Mouse (Mus musculus): ENCODE data around the gene Mfap1a. TPM values are rescaled to one million over a fixed set of nuclear protein-coding genes. Genes with fewer than 3 reads are reported as not detected.
"Not testable (repeated sequence)": the region's sequence is repeated elsewhere in the genome, so short reads cannot be mapped to it uniquely, and the experiment has no call there.

The Mfap1a gene
- total RNA-seq, 4 experiments from 2014 or later: 31.3 to 37.9 (median 35.5) TPM

GRCm38 (mm10) chr2:121474180-121474535 lies 32.3 kb downstream of the Mfap1a start:
- no peak for DNase-seq

GRCm38 (mm10) chr2:121473301-121474179 lies 32.9 kb downstream of the Mfap1a start, which contains the start of gene Mfap1b:
TSS of gene Mfap1b (minus strand) at chr2:121474067.
- DNase-seq: peak; percentile 76

GRCm38 (mm10) chr2:121472783-121473182 lies 33.7 kb downstream of the Mfap1a start:
- DNase-seq: not testable (repeated sequence)

- DNase-seq: not testable (repeated sequence)
Measured at GRCm38 (mm10) chr2:121468982-121469381, 37.5 kb downstream of the Mfap1a start.

- DNase-seq: no peak
Measured at GRCm38 (mm10) chr2:121460071-121460470, 46.4 kb downstream of the Mfap1a start.

GRCm38 (mm10) chr2:121456692-121457642 lies 49.5 kb downstream of the Mfap1a start, which contains the start of gene Serinc4:
TSS of gene Serinc4 (minus strand) at chr2:121456781.
- peak; percentile 81 for DNase-seq

GRCm38 (mm10) chr2:121455534-121455933 lies 50.9 kb downstream of the Mfap1a start:
- no peak for DNase-seq

- DNase-seq: no peak
Measured at GRCm38 (mm10) chr2:121453917-121454316, 52.5 kb downstream of the Mfap1a start.

GRCm38 (mm10) chr2:121452990-121453389 lies 53.5 kb downstream of the Mfap1a start, which contains the start of gene Hypk:
TSS of gene Hypk (plus strand) at chr2:121453290.
- no peak for DNase-seq

- DNase-seq: no peak
Measured at GRCm38 (mm10) chr2:121452361-121452760, 54.1 kb downstream of the Mfap1a start.

GRCm38 (mm10) chr2:121450093-121450492 lies 56.4 kb downstream of the Mfap1a start:
- DNase-seq: peak; percentile 31

- peak; percentile 33 for DNase-seq
Measured at GRCm38 (mm10) chr2:121449545-121450011, 56.9 kb downstream of the Mfap1a start.

- peak; percentile 100 for DNase-seq
Measured at GRCm38 (mm10) chr2:121448739-121449535, 57.5 kb downstream of the Mfap1a start, which contains the start of gene Serf2. TSS of gene Serf2 (plus strand) at chr2:121449195.

- DNase-seq: no peak
Measured at GRCm38 (mm10) chr2:121448136-121448535, 58.3 kb downstream of the Mfap1a start.

- no peak for DNase-seq
Measured at GRCm38 (mm10) chr2:121447006-121447405, 59.5 kb downstream of the Mfap1a start.

GRCm38 (mm10) chr2:121446506-121446905 lies 60.0 kb downstream of the Mfap1a start:
- DNase-seq: no peak

GRCm38 (mm10) chr2:121445117-121445516 lies 61.3 kb downstream of the Mfap1a start:
- DNase-seq: no peak

- no peak for DNase-seq
Measured at GRCm38 (mm10) chr2:121444178-121444577, 62.3 kb downstream of the Mfap1a start, which contains the start of gene Ell3. TSS of gene Ell3 (minus strand) at chr2:121444278.

GRCm38 (mm10) chr2:121443068-121443349 lies 63.5 kb downstream of the Mfap1a start:
- no peak for DNase-seq

- DNase-seq: peak; percentile 62
Measured at GRCm38 (mm10) chr2:121442259-121443067, 64.0 kb downstream of the Mfap1a start.
